Mouse (Mus musculus): ENCODE results near the gene Fbxo2. TPM values are rescaled to one million over a fixed set of nuclear protein-coding genes. Genes with fewer than 3 reads are reported as not detected.

Gene Fbxo2
- polyA plus RNA-seq, 2 experiments, result 4.2 to 4.3 TPM

GRCm38 (mm10) chr4:148166431-148166830 lies 6.0 kb downstream of the Fbxo2 start:
- DNase-seq (ENCODE audit: low spot score), result no peak
- no peak; the same call in 1 of the 2 replicates for ATAC-seq (ENCODE audit: low FRiP score, low read depth)

DNA sequence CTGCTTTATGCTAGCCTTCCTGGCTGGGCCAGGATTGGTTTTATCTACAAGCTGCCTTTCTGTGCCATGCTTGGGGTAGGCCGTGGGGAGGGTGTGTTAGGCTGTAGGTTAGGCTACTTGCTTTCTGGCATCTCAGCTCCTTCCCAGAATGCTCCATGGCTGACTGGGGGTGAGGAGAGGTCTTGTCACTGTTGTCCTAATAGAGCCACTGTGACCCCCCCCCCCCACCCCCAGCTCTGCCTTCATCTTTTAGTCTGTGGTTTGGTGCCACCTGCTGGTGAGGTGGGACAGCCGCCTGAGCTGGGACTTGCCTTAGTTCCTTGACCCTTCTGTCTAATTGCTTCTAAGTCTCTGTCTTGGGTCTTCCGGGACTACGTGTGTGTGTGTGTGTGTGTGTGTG lies 6.6 kb downstream of the Fbxo2 start:
- 6% methylated on average over 4 of the region's 4 CpGs for WGBS
- no peak overlapping the region for H3K9ac ChIP-seq (ENCODE audit: low read depth, low read length, severe bottlenecking)
- H3K9me3 ChIP-seq (ENCODE audit: control insufficient read depth, low read length), result no peaks in the 10 kb centered on the region
- H3K27me3 ChIP-seq (ENCODE audit: control insufficient read depth, insufficient read depth, low read length), result peaks cover 70% of the 10 kb centered on the region
- TF ChIP-seq POLR2A (IDR thresholded peaks at IDR 0.05; ENCODE audit: borderline replicate concordance, extremely low read depth, insufficient read depth, insufficient read length), result no peak
- H3K4me2 ChIP-seq (replicated peaks; ENCODE audit: low read depth, low read length, severe bottlenecking), result peak overlapping the region; percentile 31
- H3K4me3 ChIP-seq (replicated peaks; ENCODE audit: low read length), result no peak overlapping the region; the same call in 1 of the 2 replicates
- 0 out of 2 replicates have a peak, but pooled peaks cover 10% of the 10 kb centered on the region for H3K4me1 ChIP-seq (ENCODE audit: control insufficient read depth, insufficient read depth, low read length)
- H3K27ac ChIP-seq (replicated peaks; ENCODE audit: low read depth, low read length), result no peak overlapping the region
- no peaks in the 10 kb centered on the region for H3K36me3 ChIP-seq (ENCODE audit: control insufficient read depth, insufficient read depth, low read length)
- DNase-seq (ENCODE audit: low spot score) (peak; percentile 59), ATAC-seq (ENCODE audit: low FRiP score, low read depth) (no peak)

More at GRCm38 (mm10) chr4:148166431-148166830, 6.0 kb downstream of the Fbxo2 start:
- Histone ChIP-seq H3K4me1 (ENCODE audit: control insufficient read depth, insufficient read depth, low read length) (0 out of 2 replicates have a peak, but pooled peaks cover 10% of the 10 kb centered on the region), H3K9me3 (ENCODE audit: control insufficient read depth, low read length) (no peaks in the 10 kb centered on the region), H3K27me3 (ENCODE audit: control insufficient read depth, insufficient read depth, low read length) (peaks cover 70% of the 10 kb centered on the region), H3K36me3 (ENCODE audit: control insufficient read depth, insufficient read depth, low read length) (no peaks in the 10 kb centered on the region), H3K27ac (replicated peaks; ENCODE audit: low read depth, low read length) (no peak overlapping the region), H3K9ac (ENCODE audit: low read depth, low read length, severe bottlenecking) (no peak overlapping the region), H3K4me2 (replicated peaks; ENCODE audit: low read depth, low read length, severe bottlenecking) (peak overlapping the region; percentile 31), H3K4me3 (replicated peaks; ENCODE audit: low read length) (no peak overlapping the region; the same call in 1 of the 2 replicates)
- 11% methylated on average over 10 of the region's 10 CpGs for WGBS
- TF ChIP-seq POLR2A (IDR thresholded peaks at IDR 0.05; ENCODE audit: borderline replicate concordance, extremely low read depth, insufficient read depth, insufficient read length), result no peak

DNA sequence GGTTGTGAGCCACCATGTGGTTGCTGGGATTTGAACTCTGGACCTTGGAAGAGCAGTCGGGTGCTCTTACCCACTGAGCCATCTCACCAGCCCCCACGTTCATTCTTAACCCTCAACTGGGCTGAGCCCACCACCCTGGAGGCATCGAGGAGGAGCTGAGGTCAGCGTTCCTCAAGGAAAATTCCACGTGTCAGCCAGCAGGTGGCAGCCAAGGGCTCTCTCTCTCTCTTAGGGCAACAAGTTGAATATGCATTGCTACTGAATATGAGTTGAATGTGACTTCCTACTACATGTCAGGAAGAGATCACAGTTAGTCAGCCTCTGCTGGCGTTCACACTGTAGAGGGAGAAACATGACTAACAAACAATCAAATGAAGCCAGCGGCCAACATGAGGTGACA lies 7.9 kb downstream of the Fbxo2 start:
- DNase-seq (ENCODE audit: low spot score) (no peak), ATAC-seq (ENCODE audit: low FRiP score, low read depth) (no peak)
- Histone ChIP-seq H3K36me3 (ENCODE audit: control insufficient read depth, insufficient read depth, low read length) (no peaks in the 10 kb centered on the region), H3K4me1 (ENCODE audit: control insufficient read depth, insufficient read depth, low read length) (0 out of 2 replicates have a peak, but pooled peaks cover 10% of the 10 kb centered on the region), H3K4me2 (replicated peaks; ENCODE audit: low read depth, low read length, severe bottlenecking) (no peak overlapping the region), H3K9ac (ENCODE audit: low read depth, low read length, severe bottlenecking) (no peak overlapping the region), H3K27ac (replicated peaks; ENCODE audit: low read depth, low read length) (no peak overlapping the region), H3K27me3 (ENCODE audit: control insufficient read depth, insufficient read depth, low read length) (peaks cover 72% of the 10 kb centered on the region), H3K4me3 (replicated peaks; ENCODE audit: low read length) (no peak overlapping the region), H3K9me3 (ENCODE audit: control insufficient read depth, low read length) (no peaks in the 10 kb centered on the region)
- TF ChIP-seq POLR2A (IDR thresholded peaks at IDR 0.05; ENCODE audit: borderline replicate concordance, extremely low read depth, insufficient read depth, insufficient read length), result no peak
- 27% methylated on average over 7 of the region's 7 CpGs for WGBS

DNA sequence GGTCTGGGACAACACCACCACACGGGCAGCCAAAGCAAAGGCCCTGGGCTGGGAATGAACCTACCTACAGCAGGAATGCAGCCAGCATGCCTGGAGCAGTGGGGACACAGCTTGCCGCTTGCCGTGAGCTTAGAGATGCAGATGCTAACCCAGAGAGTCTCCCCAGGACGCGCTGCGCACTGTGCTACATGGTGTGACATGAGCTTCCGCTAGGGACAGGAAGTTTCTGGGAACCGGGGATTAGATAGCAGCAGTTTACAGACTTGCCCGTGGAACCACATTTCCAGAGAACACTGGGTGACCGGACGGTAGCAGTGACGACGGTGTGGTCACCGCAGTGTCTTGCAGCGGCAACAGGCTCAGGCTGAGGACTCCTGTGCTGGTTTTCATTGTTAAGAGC lies 9.2 kb downstream of the Fbxo2 start:
- no peak for TF ChIP-seq POLR2A (IDR thresholded peaks at IDR 0.05; ENCODE audit: borderline replicate concordance, extremely low read depth, insufficient read depth, insufficient read length)
- no peak overlapping the region for H3K4me3 ChIP-seq (replicated peaks; ENCODE audit: low read length)
- 30% methylated on average over 15 of the region's 15 CpGs for WGBS

DNA sequence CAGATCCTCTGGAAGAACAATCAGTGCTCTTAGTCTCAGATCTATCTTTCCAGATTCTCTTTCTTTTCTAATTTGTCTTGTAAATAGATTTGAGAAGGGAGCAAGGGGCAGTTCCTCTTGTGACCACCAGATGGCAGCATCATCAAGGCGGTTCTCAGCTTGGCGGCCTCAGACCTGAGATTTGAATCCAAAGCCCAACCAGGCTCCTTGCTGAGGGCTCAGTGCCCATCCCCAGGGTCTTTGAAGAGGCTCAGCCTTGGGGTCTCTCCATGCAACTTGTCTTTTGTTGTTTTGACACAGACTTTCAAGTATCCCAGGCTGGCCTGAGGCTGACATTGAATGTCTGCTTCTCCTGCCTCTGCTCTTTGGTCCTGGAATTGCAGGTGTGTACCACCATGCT lies 10.4 kb downstream of the Fbxo2 start:
- H3K27ac ChIP-seq (replicated peaks; ENCODE audit: low read depth, low read length), result no peak overlapping the region
- H3K4me2 ChIP-seq (replicated peaks; ENCODE audit: low read depth, low read length, severe bottlenecking), result no peak overlapping the region
- no peaks in the 10 kb centered on the region for H3K36me3 ChIP-seq (ENCODE audit: control insufficient read depth, insufficient read depth, low read length)
- DNase-seq (ENCODE audit: low spot score) (no peak), ATAC-seq (ENCODE audit: low FRiP score, low read depth) (no peak)
- peaks cover 72% of the 10 kb centered on the region for H3K27me3 ChIP-seq (ENCODE audit: control insufficient read depth, insufficient read depth, low read length)
- 3% methylated on average over 2 of the region's 2 CpGs for WGBS
- no peak overlapping the region for H3K9ac ChIP-seq (ENCODE audit: low read depth, low read length, severe bottlenecking)
- H3K4me3 ChIP-seq (replicated peaks; ENCODE audit: low read length), result no peak overlapping the region
- TF ChIP-seq POLR2A (IDR thresholded peaks at IDR 0.05; ENCODE audit: borderline replicate concordance, extremely low read depth, insufficient read depth, insufficient read length), result no peak
- H3K4me1 ChIP-seq (ENCODE audit: control insufficient read depth, insufficient read depth, low read length), result peaks cover 6% of the 10 kb centered on the region; the same call in 1 of the 2 replicates
- H3K9me3 ChIP-seq (ENCODE audit: control insufficient read depth, low read length), result no peaks in the 10 kb centered on the region

More for the DNA sequence above, 9.2 kb downstream of the Fbxo2 start:
- ATAC-seq (ENCODE audit: low FRiP score, low read depth) (no peak), DNase-seq (ENCODE audit: low spot score) (no peak)
- H3K27me3 ChIP-seq (ENCODE audit: control insufficient read depth, insufficient read depth, low read length), result peaks cover 72% of the 10 kb centered on the region
- peaks cover 6% of the 10 kb centered on the region; the same call in 1 of the 2 replicates for H3K4me1 ChIP-seq (ENCODE audit: control insufficient read depth, insufficient read depth, low read length)
- H3K27ac ChIP-seq (replicated peaks; ENCODE audit: low read depth, low read length), result no peak overlapping the region
- no peaks in the 10 kb centered on the region for H3K9me3 ChIP-seq (ENCODE audit: control insufficient read depth, low read length)
- H3K36me3 ChIP-seq (ENCODE audit: control insufficient read depth, insufficient read depth, low read length), result no peaks in the 10 kb centered on the region
- no peak overlapping the region for H3K4me2 ChIP-seq (replicated peaks; ENCODE audit: low read depth, low read length, severe bottlenecking)
- H3K9ac ChIP-seq (ENCODE audit: low read depth, low read length, severe bottlenecking), result no peak overlapping the region
